Mouse (Mus musculus): ENCODE measurements around the gene Abr.

DNA sequence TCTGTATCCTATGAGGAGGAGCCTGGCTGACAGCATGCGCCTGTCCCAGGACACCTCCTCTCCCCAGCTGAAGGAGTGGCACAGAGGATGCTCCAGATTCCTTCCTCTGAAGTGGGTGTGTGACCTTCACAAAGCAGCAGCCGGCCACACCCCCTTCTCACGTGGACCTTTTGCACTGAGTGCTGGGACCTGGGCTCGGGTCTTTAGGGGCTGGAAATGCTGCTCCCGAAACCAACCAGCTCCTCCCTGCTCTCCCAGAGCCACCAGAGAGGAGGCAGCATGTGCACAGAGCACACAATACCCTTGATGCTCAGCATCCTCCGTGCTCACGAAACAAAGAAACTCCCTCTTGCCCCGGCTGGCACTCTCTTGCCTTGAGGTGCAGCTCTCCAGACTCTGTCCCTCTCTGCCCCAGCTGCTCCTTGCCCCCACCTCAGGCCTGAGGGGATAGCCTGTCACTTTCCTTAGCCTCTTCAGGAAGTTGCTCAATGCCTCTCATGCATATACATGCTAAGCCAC lies 154.6 kb downstream of the Abr start:
- TF ChIP-seq CTCF (IDR thresholded peaks at IDR 0.05; ENCODE audit: low read depth, low read length) (no peak), POLR2A (IDR thresholded peaks at IDR 0.05; ENCODE audit: insufficient read depth, low read length) (no peak)
